Mouse (Mus musculus) kidney, adult 2 months (tissue): ENCODE measurements at regions not wholly inside any gene's neighbourhood (a gene's known extent, or its start where the extent isn't known, plus 50 kb on each side); places are given as distances from the start of the nearest gene placed in this dataset.

ENCODE experiments used
- DNase-seq: peaks from one replicate; pipeline ENCODE4 v3.0.0; 2021
- H3K27ac ChIP-seq: fragments of 200-500 bp; 2 replicates; pipeline ENCODE4 v1.5.1; 2012; ENCODE audit warnings: low read depth, low read length, control low read depth, inconsistent platforms; ENCODE audit not compliant: insufficient read depth
- H3K27me3 ChIP-seq: fragments of 200-500 bp; replicated peaks from 2 replicates; pipeline ENCODE4 v1.6.1; 2012; ENCODE audit warnings: mild to moderate bottlenecking, moderate library complexity, low read length, inconsistent platforms; ENCODE audit not compliant: control insufficient read depth, insufficient read depth
- H3K36me3 ChIP-seq: fragments of 200-500 bp; 2 replicates; pipeline ENCODE4 v1.6.1; 2012; ENCODE audit warnings: mild to moderate bottlenecking, moderate library complexity, low read length, inconsistent platforms; ENCODE audit not compliant: control insufficient read depth, insufficient read depth
- H3K4me1 ChIP-seq: fragments of 200-500 bp; 2 replicates; pipeline ENCODE4 v1.6.1; 2011; ENCODE audit warnings: low read length; ENCODE audit not compliant: control insufficient read depth, insufficient read depth
- H3K4me3 ChIP-seq: fragments of 200-500 bp; 2 replicates; pipeline ENCODE4 v1.5.1; 2011; ENCODE audit warnings: mild to moderate bottlenecking, low read depth, low read length, control low read depth; ENCODE audit not compliant: insufficient read depth
- CTCF ChIP-seq: fragments of 200-500 bp; conservative IDR thresholded peaks from 2 replicates; pipeline ENCODE4 v1.5.1; 2011; ENCODE audit warnings: low read depth, mild to moderate bottlenecking, control low read depth, low read length, moderate library complexity, mixed read lengths; ENCODE audit not compliant: insufficient read depth, insufficient read length
- POLR2A ChIP-seq: fragments of 200-500 bp; IDR thresholded peaks from one replicate; pipeline ENCODE4 v1.6.1; 2011; ENCODE audit warnings: low read depth, low read length, control low read depth
- WGBS: fragments of 180-500 bp; shearing (Covaris S2); methylation state at CpG from one replicate; pipeline ENCODE4 v1.1.7; 2018; 5-methylcytosine and 5-hydroxymethylcytosine counted together

- Histone ChIP-seq H3K27ac (no peak overlapping the region), H3K27me3 (no peaks in the 10 kb centered on the region), H3K4me1 (no peaks in the 10 kb centered on the region), H3K4me3 (no peak overlapping the region), H3K36me3 (no peaks in the 10 kb centered on the region)
- no peak for TF ChIP-seq POLR2A
- WGBS, result 61% methylated on average over 3 of the region's 3 CpGs
- DNase-seq, result no peak
Measured at GRCm38 (mm10) chrX:42393836-42394556, 95.5 kb upstream of the Tex13c2 start.

GRCm38 (mm10) chrX:42396441-42396840, 93.0 kb upstream of the Tex13c2 start:
- Histone ChIP-seq H3K4me1 (no peaks in the 10 kb centered on the region), H3K27ac (no peak overlapping the region), H3K4me3 (no peak overlapping the region), H3K27me3 (no peaks in the 10 kb centered on the region), H3K36me3 (no peaks in the 10 kb centered on the region)
- no peak for TF ChIP-seq POLR2A
- TF ChIP-seq CTCF, result no peak
- WGBS, result 82% methylated on average over 4 of the region's 4 CpGs
- no peak for DNase-seq

- peak; percentile 5 for DNase-seq
- Histone ChIP-seq H3K4me3 (no peak overlapping the region), H3K4me1 (no peaks in the 10 kb centered on the region), H3K36me3 (no peaks in the 10 kb centered on the region), H3K27ac (no peak overlapping the region), H3K27me3 (no peaks in the 10 kb centered on the region)
- no peak for TF ChIP-seq CTCF
- no peak for TF ChIP-seq POLR2A
- WGBS, result 30% methylated on average over 1 of the region's 1 CpGs
Measured at GRCm38 (mm10) chrX:42398836-42399235, 90.7 kb upstream of the Tex13c2 start.

- H3K4me1 ChIP-seq, result no peaks in the 10 kb centered on the region
- no peak for TF ChIP-seq CTCF
- no peak for TF ChIP-seq POLR2A
- H3K27me3 ChIP-seq, result no peaks in the 10 kb centered on the region
- H3K4me3 ChIP-seq, result no peak overlapping the region
- peak; percentile 0 for DNase-seq
- H3K27ac ChIP-seq, result no peak overlapping the region
- no peaks in the 10 kb centered on the region for H3K36me3 ChIP-seq
Measured at GRCm38 (mm10) chrX:42399343-42399742, 90.1 kb upstream of the Tex13c2 start.

GRCm38 (mm10) chrX:42401091-42401490, 88.4 kb upstream of the Tex13c2 start:
- no peak for TF ChIP-seq CTCF
- no peak for TF ChIP-seq POLR2A
- no peaks in the 10 kb centered on the region for H3K27me3 ChIP-seq
- WGBS, result 94% methylated on average over 1 of the region's 1 CpGs
- no peak for DNase-seq
- no peaks in the 10 kb centered on the region for H3K4me1 ChIP-seq
- no peaks in the 10 kb centered on the region for H3K36me3 ChIP-seq
- H3K27ac ChIP-seq, result no peak overlapping the region
- no peak overlapping the region for H3K4me3 ChIP-seq

- TF ChIP-seq CTCF (no peak), POLR2A (no peak)
- WGBS, result 47% methylated on average over 7 of the region's 7 CpGs
Measured at GRCm38 (mm10) chrX:42401564-42402334, 87.7 kb upstream of the Tex13c2 start.

GRCm38 (mm10) chrX:42402335-42402605, 87.2 kb upstream of the Tex13c2 start:
- 34% methylated on average over 4 of the region's 4 CpGs for WGBS
- Histone ChIP-seq H3K36me3 (no peaks in the 10 kb centered on the region), H3K27ac (no peak overlapping the region), H3K27me3 (no peaks in the 10 kb centered on the region), H3K4me3 (no peak overlapping the region), H3K4me1 (no peaks in the 10 kb centered on the region)
- TF ChIP-seq CTCF (no peak), POLR2A (no peak)
- DNase-seq, result no peak

More at GRCm38 (mm10) chrX:42401564-42402334, 87.7 kb upstream of the Tex13c2 start:
- Histone ChIP-seq H3K27ac (no peak overlapping the region), H3K4me3 (no peak overlapping the region), H3K36me3 (no peaks in the 10 kb centered on the region), H3K27me3 (no peaks in the 10 kb centered on the region), H3K4me1 (no peaks in the 10 kb centered on the region)
- DNase-seq, result peak; percentile 0
